In the genomic region with DNA sequence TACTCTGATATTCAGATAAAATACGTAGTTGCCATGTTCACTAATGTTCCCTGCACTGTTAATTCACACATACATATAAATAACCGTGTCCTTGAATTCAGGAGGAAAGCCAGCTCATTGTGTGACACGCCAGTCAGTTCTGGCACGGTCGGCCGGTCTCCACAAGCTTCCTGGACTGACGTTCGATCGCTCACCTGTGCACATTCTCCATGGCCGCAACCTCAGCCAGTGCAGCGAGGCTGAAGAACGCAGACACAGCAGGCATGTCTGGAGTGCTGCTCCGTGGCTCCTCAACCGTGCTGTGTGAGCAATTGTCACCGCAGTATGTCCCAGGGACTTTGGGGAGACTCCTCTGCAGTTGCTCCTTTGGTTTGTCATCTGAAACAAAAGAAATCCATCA, we compare ENCODE assay signal across 14 mouse cellular contexts.
"Had no signal": no experiment of that assay in that cellular context is flagged by ENCODE, and none has a peak within 500 bp of the region (broad histone marks: within the 10 kb centered on the region; RNA-seq: fewer than 3 reads in every experiment).

No protein-coding gene starts in this region.

- H3K27me3 ChIP-seq: limb, embryonic 12.5 days; limb, embryonic 15.5 days had no signal

- H3K9ac ChIP-seq: limb, embryonic 12.5 days; limb, embryonic 15.5 days; liver, embryonic 14.5 days; liver, postnatal 0 days; lung, embryonic 14.5 days had no signal

- H3K4me2 ChIP-seq: limb, embryonic 12.5 days; limb, embryonic 15.5 days; liver, embryonic 11.5 days; lung, embryonic 14.5 days; midbrain, embryonic 11.5 days had no signal

- H3K4me3 ChIP-seq: limb, embryonic 12.5 days; limb, embryonic 15.5 days had no signal

- H3K4me1 ChIP-seq: limb, embryonic 12.5 days; limb, embryonic 15.5 days had no signal

- H3K9me3 ChIP-seq: limb, embryonic 12.5 days; limb, embryonic 15.5 days had no signal

- ATAC-seq: liver, postnatal 0 days; lung, postnatal 0 days had no signal

- H3K27ac ChIP-seq: limb, embryonic 12.5 days; limb, embryonic 15.5 days; liver, embryonic 14.5 days; macrophage had no signal

- DNase-seq: kidney, postnatal 36 days; left cerebral cortex, postnatal 4 days; liver, postnatal 0 days; lung, embryonic 14.5 days; midbrain, embryonic 14.5 days; thymus, adult 18-20 months; thymus, postnatal 4 days had no signal
